Mouse (Mus musculus) C2C12 (cell line): ENCODE results near the gene Pdcd6ip.

Experiments used
- CEBPB ChIP-seq: IDR thresholded peaks from one replicate; pipeline ENCODE4 v1.6.1; 2011; ENCODE audit warnings: low read depth, mild to moderate bottlenecking, control low read depth, moderate library complexity
- CTCF ChIP-seq: IDR thresholded peaks from one replicate; pipeline ENCODE4 v1.5.1; 2011; ENCODE audit not compliant: control insufficient read depth, insufficient read depth, insufficient read length

GRCm38 (mm10) chr9:113731540-113731939 lies 23.5 kb upstream of the Pdcd6ip start:
- no peak for TF ChIP-seq CTCF
- TF ChIP-seq CEBPB = no peak
